Mouse (Mus musculus) CH12.LX (cell line): ENCODE measurements around the gene Cnksr1. TPM values are rescaled to one million over a fixed set of nuclear protein-coding genes. Genes with fewer than 3 reads are reported as not detected.

Experiments used
- DNase-seq: peaks from one replicate; pipeline ENCODE4 v3.0.0-alpha.2; 2013; ENCODE audit errors: extremely low read depth
- H3K27ac ChIP-seq: 2 replicates; pipeline ENCODE4 v1.5.1; 2012; ENCODE audit warnings: low read depth, mild to moderate bottlenecking, control low read depth, moderate library complexity; ENCODE audit not compliant: insufficient read depth
- H3K27me3 ChIP-seq: replicated peaks from 2 replicates; pipeline ENCODE3; 2012; ENCODE audit warnings: inconsistent platforms
- H3K36me3 ChIP-seq, 2 experiments: replicated peaks in 1 of 2; 2 replicates each; pipeline versions ENCODE3 to v1.6.1; 2012; ENCODE audit warnings: inconsistent platforms in 1 of 2, low read length in 1 of 2, mild to moderate bottlenecking in 1 of 2, mixed read lengths in 1 of 2, moderate library complexity in 1 of 2; ENCODE audit not compliant: control insufficient read depth in 1 of 2, insufficient read depth in 1 of 2
- H3K4me1 ChIP-seq, 2 experiments: 2 replicates each; pipeline ENCODE4 v1.6.1; 2012; ENCODE audit warnings: inconsistent platforms in 1 of 2, moderate library complexity in 1 of 2; ENCODE audit not compliant: insufficient read depth in 2 of 2, control insufficient read depth in 1 of 2
- H3K4me2 ChIP-seq: 2 replicates; pipeline ENCODE4 v1.6.1; 2012; ENCODE audit warnings: low read depth, mild to moderate bottlenecking, control low read depth; ENCODE audit not compliant: poor library complexity, insufficient read depth, severe bottlenecking
- H3K4me3 ChIP-seq, 3 experiments: fragments of 150-350 bp in 1 of 3; sonication (generic) in 1 of 3; replicated peaks in 1 of 3; 2 replicates each; pipeline versions ENCODE3 to v1.5.1; 2011 to 2012; ENCODE audit warnings: low read depth in 2 of 3, low read length in 2 of 3, mild to moderate bottlenecking in 2 of 3, moderate library complexity in 2 of 3, control low read depth in 1 of 3, improper control_type of control experiment in 1 of 3, inconsistent platforms in 1 of 3, mixed read lengths in 1 of 3; ENCODE audit not compliant: poor library complexity in 1 of 3
- H3K79me2 ChIP-seq: replicated peaks from 2 replicates; pipeline ENCODE4 v1.6.1; 2012; ENCODE audit warnings: mild to moderate bottlenecking, moderate library complexity; ENCODE audit not compliant: control insufficient read depth, poor library complexity, insufficient read depth, severe bottlenecking; ENCODE audit errors: extremely low read depth
- H3K9ac ChIP-seq: 2 replicates; pipeline ENCODE4 v1.6.1; 2012; ENCODE audit warnings: low read depth, mild to moderate bottlenecking, control low read depth, moderate library complexity; ENCODE audit not compliant: insufficient read depth
- H3K9me3 ChIP-seq: replicated peaks from 2 replicates; pipeline ENCODE3; 2012; ENCODE audit warnings: low read length, inconsistent platforms, mixed read lengths
- BHLHE40 ChIP-seq: IDR thresholded peaks from 2 replicates; pipeline ENCODE4 v1.6.1; 2011; ENCODE audit warnings: mild to moderate bottlenecking, low read depth, low read length, improper control_type of control experiment
- CHD1 ChIP-seq: IDR thresholded peaks from 2 replicates; pipeline ENCODE4 v1.6.1; 2012; ENCODE audit warnings: low read depth, low read length, improper control_type of control experiment, inconsistent platforms
- CHD2 ChIP-seq: IDR thresholded peaks from 2 replicates; pipeline ENCODE4 v1.6.1; 2011; ENCODE audit warnings: low read length, improper control_type of control experiment
- CTCF ChIP-seq, 2 experiments: IDR thresholded peaks in 1 of 2; conservative IDR thresholded peaks in 1 of 2; 2 replicates each; pipeline ENCODE4 v1.5.1; 2011 to 2012; ENCODE audit warnings: low read depth in 2 of 2, low read length in 2 of 2, improper control_type of control experiment in 1 of 2, inconsistent platforms in 1 of 2, mild to moderate bottlenecking in 1 of 2, moderate library complexity in 1 of 2
- E2F4 ChIP-seq: IDR thresholded peaks from 2 replicates; pipeline ENCODE4 v1.6.1; 2011; ENCODE audit warnings: low read depth, low read length, improper control_type of control experiment; ENCODE audit not compliant: insufficient replicate concordance
- ELF1 ChIP-seq: IDR thresholded peaks from 2 replicates; pipeline ENCODE4 v1.6.1; 2014; ENCODE audit warnings: low read depth, mild to moderate bottlenecking, inconsistent platforms, low read length, improper control_type of control experiment
- ETS1 ChIP-seq: conservative IDR thresholded peaks from 2 replicates; pipeline ENCODE4 v1.6.1; 2012; ENCODE audit warnings: low read depth, mild to moderate bottlenecking, inconsistent platforms, low read length, improper control_type of control experiment, moderate library complexity
- KAT2A ChIP-seq: IDR thresholded peaks from 2 replicates; pipeline ENCODE4 v1.6.1; 2012; ENCODE audit warnings: low read length, improper control_type of control experiment, inconsistent platforms; ENCODE audit not compliant: insufficient replicate concordance
- MAFK ChIP-seq: IDR thresholded peaks from 2 replicates; pipeline ENCODE4 v1.6.1; 2011; ENCODE audit warnings: low read length, improper control_type of control experiment; ENCODE audit not compliant: insufficient replicate concordance
- MAX ChIP-seq: IDR thresholded peaks from 2 replicates; pipeline ENCODE4 v1.6.1; 2011; ENCODE audit warnings: low read length, improper control_type of control experiment
- MEF2A ChIP-seq: IDR thresholded peaks from 2 replicates; pipeline ENCODE4 v1.6.1; 2014; ENCODE audit warnings: low read depth, mild to moderate bottlenecking, inconsistent platforms, low read length, improper control_type of control experiment, borderline replicate concordance
- MXI1 ChIP-seq: IDR thresholded peaks from 2 replicates; pipeline ENCODE4 v1.6.1; 2011; ENCODE audit warnings: mild to moderate bottlenecking, low read depth, low read length, improper control_type of control experiment
- MYC ChIP-seq: IDR thresholded peaks from 2 replicates; pipeline ENCODE4 v1.6.1; 2011; ENCODE audit warnings: low read depth, mild to moderate bottlenecking, improper control_type of control experiment, low read length
- RAD21 ChIP-seq: IDR thresholded peaks from 2 replicates; pipeline ENCODE4 v1.6.1; 2011; ENCODE audit warnings: low read depth, mild to moderate bottlenecking, low read length, improper control_type of control experiment, moderate library complexity
- RCOR1 ChIP-seq: conservative IDR thresholded peaks from 2 replicates; pipeline ENCODE4 v1.6.1; 2012; ENCODE audit warnings: low read depth, mild to moderate bottlenecking, inconsistent platforms, low read length, improper control_type of control experiment
- SIN3A ChIP-seq: IDR thresholded peaks from 2 replicates; pipeline ENCODE4 v1.6.1; 2012; ENCODE audit warnings: low read length, improper control_type of control experiment, inconsistent platforms
- SMC3 ChIP-seq: IDR thresholded peaks from 2 replicates; pipeline ENCODE4 v1.6.1; 2011; ENCODE audit warnings: low read depth, low read length, improper control_type of control experiment
- TBP ChIP-seq: conservative IDR thresholded peaks from 2 replicates; pipeline ENCODE4 v1.6.1; 2011; ENCODE audit warnings: low read depth, low read length, improper control_type of control experiment
- TCF12 ChIP-seq: IDR thresholded peaks from 2 replicates; pipeline ENCODE4 v1.6.1; 2014; ENCODE audit warnings: low read depth, mild to moderate bottlenecking, inconsistent platforms, low read length, improper control_type of control experiment
- UBTF ChIP-seq: IDR thresholded peaks from 2 replicates; pipeline ENCODE4 v1.6.1; 2012; ENCODE audit warnings: low read depth, mild to moderate bottlenecking, inconsistent platforms, low read length, improper control_type of control experiment, moderate library complexity
- ZC3H11A ChIP-seq: IDR thresholded peaks from 2 replicates; pipeline ENCODE4 v1.6.1; 2012; ENCODE audit warnings: low read depth, mild to moderate bottlenecking, inconsistent platforms, low read length, improper control_type of control experiment
- ZKSCAN1 ChIP-seq: IDR thresholded peaks from 2 replicates; pipeline ENCODE4 v1.6.1; 2012; ENCODE audit warnings: low read depth, inconsistent platforms, low read length, improper control_type of control experiment, borderline replicate concordance
- dilution Hi-C: fragments of 300-500 bp; cut with MboI; formaldehyde crosslinking; loops from 2 replicates; pipeline ENCODE4 v1.14.3; 2020; ENCODE audit warnings: low sequenced_read_pairs; ENCODE audit not compliant: extremely low pct_unique_long_range_greater_than_20kb, extremely low pct_ligation_motif_present
- in situ Hi-C: fragments of 300-500 bp; cut with MboI; formaldehyde crosslinking; loops from 3 replicates; pipeline ENCODE4 v1.14.3; 2019; ENCODE audit warnings: low sequenced_read_pairs, low pct_ligation_motif_present, low pct_unique_long_range_greater_than_20kb, mixed read lengths
- polyA plus RNA-seq: library from polyadenylated mRNA; unstranded; fragments of >175 nt; gene quantifications from 2 replicates; pipeline ENCODE4 v1.2.1, GENCODE M21; 2012; ENCODE audit warnings: low read depth; ENCODE audit not compliant: insufficient read length
- total RNA-seq, 2 experiments: library from RNA; depleted of rRNA; stranded (reverse); fragments of 300-350 nt in 1 of 2; fragments of >200 nt in 1 of 2; gene quantifications; 2 replicates each; pipeline ENCODE4 v1.2.3; 2012 to 2014

The Cnksr1 gene
- total and polyA plus RNA-seq, 3 experiments: 0.13 to 0.16 TPM; not detected in 1

- Histone ChIP-seq H3K27me3 (peaks cover 67% of the 10 kb centered on the region), H3K4me1 (peaks cover 3 to 5% of the 10 kb centered on the region in 2 experiments; a peak in 3 of 4 replicates), H3K36me3 (no peaks in the 10 kb centered on the region), H3K4me2 (no peak overlapping the region), H3K9me3 (peaks cover 12% of the 10 kb centered on the region), H3K79me2 (no peaks in the 10 kb centered on the region), H3K9ac (no peak overlapping the region), H3K27ac (no peak overlapping the region), H3K4me3 (no peak overlapping the region)
- in situ Hi-C loops (loop anchor here (25.0 kb wide), 1 partner anchor 234 kb away; the partner anchor contains the start of gene Paqr7), dilution Hi-C loops (no loop called here)
- no peak for DNase-seq
- TF ChIP-seq CHD2 (no peak), MXI1 (no peak), ELF1 (no peak), KAT2A (no peak), MAFK (no peak), SMC3 (no peak), UBTF (no peak), E2F4 (no peak), TCF12 (no peak), SIN3A (no peak), ETS1 (no peak), RAD21 (no peak), BHLHE40 (no peak), CTCF (conservative IDR thresholded peaks at IDR 0.05 in 1 of 2, IDR thresholded peaks at IDR 0.05 in 1 of 2; ENCODE audit: low read depth in 2 of 2, low read length in 2 of 2) (no peak), MEF2A (no peak), ZC3H11A (no peak), MAX (no peak), RCOR1 (no peak)
Observed at GRCm38 (mm10) chr4:134252911-134253721, 14.9 kb upstream of the Cnksr1 start.

DNA sequence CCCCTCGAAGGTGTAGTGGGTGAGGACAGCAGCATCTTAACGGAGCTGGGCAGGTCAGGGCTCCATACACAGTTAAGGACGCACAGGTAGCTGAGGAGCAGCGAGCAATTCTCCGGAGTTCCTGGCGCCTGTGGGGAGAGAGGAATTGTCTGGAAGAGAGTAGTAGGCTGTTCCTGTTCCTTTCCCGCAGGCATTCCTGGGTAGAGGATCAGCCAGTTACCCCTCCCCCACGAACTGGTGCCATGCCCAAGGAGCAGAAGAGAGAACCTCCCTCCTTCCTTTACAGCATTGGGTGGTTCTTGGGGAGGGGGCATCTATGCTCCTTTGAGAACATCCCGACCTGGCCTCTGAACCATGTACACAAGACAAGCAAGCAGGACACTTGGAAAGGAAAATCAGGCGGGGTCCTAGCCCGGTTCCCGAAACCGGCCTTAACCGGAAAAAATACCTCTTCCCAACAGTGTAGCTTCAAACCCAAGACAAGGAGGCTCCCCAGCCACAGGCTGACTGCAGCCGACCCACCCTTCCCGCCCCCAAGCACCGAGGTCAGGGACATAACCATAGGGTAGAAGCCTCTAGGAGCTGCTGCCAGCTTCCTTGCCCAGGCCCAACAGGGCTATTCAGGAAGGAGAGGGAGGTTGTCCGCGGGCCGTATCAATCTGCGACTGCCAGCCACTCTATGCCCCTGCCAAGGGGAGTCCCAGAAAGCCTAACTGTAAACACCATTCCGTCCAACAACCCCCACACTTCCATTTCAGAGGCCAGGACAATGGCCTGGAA, 14.1 kb upstream of the Cnksr1 start:
- in situ Hi-C loops (loop anchor here (25.0 kb wide), 1 partner anchor 235 kb away; the partner anchor contains the start of gene Paqr7), dilution Hi-C loops (no loop called here)
- H3K27ac ChIP-seq: no peak overlapping the region
- H3K9ac ChIP-seq: no peak overlapping the region
- H3K27me3 ChIP-seq: peaks cover 75% of the 10 kb centered on the region
- no peak overlapping the region for H3K4me3 ChIP-seq
- H3K79me2 ChIP-seq: no peaks in the 10 kb centered on the region
- no peak overlapping the region for H3K4me2 ChIP-seq
- no peak for DNase-seq
- TF ChIP-seq CHD1 (no peak), TBP (no peak), SMC3 (no peak), MXI1 (no peak), ZKSCAN1 (no peak), MYC (no peak), CTCF (conservative IDR thresholded peaks at IDR 0.05 in 1 of 2, IDR thresholded peaks at IDR 0.05 in 1 of 2; ENCODE audit: low read depth in 2 of 2, low read length in 2 of 2) (no peak)
- peaks cover 12% of the 10 kb centered on the region for H3K9me3 ChIP-seq
- no peaks in the 10 kb centered on the region for H3K36me3 ChIP-seq
- H3K4me1 ChIP-seq: peaks cover 3 to 5% of the 10 kb centered on the region in 2 experiments; a peak in 3 of 4 replicates
